In the genomic region with DNA sequence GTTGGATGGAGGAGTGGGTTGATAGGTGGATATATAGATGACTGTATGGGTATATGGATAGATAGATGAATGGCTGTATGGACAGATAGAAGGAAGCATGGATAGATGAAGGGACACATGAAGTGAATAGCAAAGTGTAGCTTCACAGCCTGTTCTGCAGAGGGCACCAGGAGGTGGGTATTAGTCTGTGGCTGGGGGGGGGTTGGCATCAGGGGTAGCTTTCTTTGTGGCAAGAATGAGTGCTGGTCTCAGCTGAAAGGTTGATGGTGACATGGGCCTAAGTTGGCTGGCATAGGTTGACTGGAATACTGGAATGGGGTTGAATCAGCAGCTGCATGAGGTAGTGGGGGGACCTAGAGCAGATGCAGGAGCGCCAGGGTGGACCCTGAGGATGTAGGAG, we compare ENCODE assay signal across 13 mouse cellular contexts. TPM values are rescaled to one million over a fixed set of nuclear protein-coding genes. Genes with fewer than 3 reads are reported as not detected.
DNase-seq lines count a peak whose midpoint lies in the region; ATAC-seq lines count a peak whose summit lies in the region.
"Had no signal": no experiment of that assay in that cellular context is flagged by ENCODE, and none has a peak within 500 bp of the region (broad histone marks: within the 10 kb centered on the region; RNA-seq: fewer than 3 reads in every experiment).

No protein-coding gene starts in this region.

- intact Hi-C loops in left cerebral cortex, postnatal 4 days (cut with DNase I) = loop anchor here (10.0 kb wide), 1 partner anchor 56 kb away; a partner anchor contains a TSS
- intact Hi-C loops in left cerebral cortex, postnatal 10 days (cut with DNase I) = no loop called here

- ATAC-seq in forebrain, embryonic 13.5 days = peak; percentile 0; the same call in 1 of the 2 replicates
- no peak for ATAC-seq in hindbrain, embryonic 16.5 days
- no peak for ATAC-seq in neural tube, embryonic 12.5 days (ENCODE audit: low FRiP score, low read depth)
- no peak for ATAC-seq in megakaryocyte, adult 5-6 weeks (ENCODE audit: poor library complexity, severe bottlenecking)

- peak overlapping the region; percentile 99 for H3K27ac ChIP-seq in forebrain, embryonic 13.5 days
- H3K27ac ChIP-seq in hindbrain, embryonic 16.5 days (ENCODE audit: low read depth, low read length) = peak overlapping the region; percentile 97
- H3K27ac ChIP-seq in neural tube, embryonic 12.5 days = peak overlapping the region; percentile 89; the same call in 1 of the 2 replicates

- WGBS in forebrain, embryonic 13.5 days = 14% methylated on average over 1 of the region's 1 CpGs
- 18% methylated on average over 1 of the region's 1 CpGs for WGBS in hindbrain, embryonic 16.5 days
- 6% methylated on average over 1 of the region's 1 CpGs for WGBS in neural tube, embryonic 12.5 days

- H3K4me1 ChIP-seq in forebrain, embryonic 13.5 days = peaks cover 58% of the 10 kb centered on the region
- H3K4me1 ChIP-seq in hindbrain, embryonic 16.5 days (ENCODE audit: control insufficient read depth, insufficient read depth, low read depth, low read length) = peaks cover 33% of the 10 kb centered on the region
- peaks cover 41% of the 10 kb centered on the region for H3K4me1 ChIP-seq in neural tube, embryonic 12.5 days

- peaks cover 19% of the 10 kb centered on the region for H3K36me3 ChIP-seq in forebrain, embryonic 13.5 days (ENCODE audit: poor library complexity, severe bottlenecking)
- 0 out of 2 replicates have a peak, but pooled peaks cover 6% of the 10 kb centered on the region for H3K36me3 ChIP-seq in hindbrain, embryonic 16.5 days (ENCODE audit: control insufficient read depth, insufficient read depth, low read length)
- peaks cover 16% of the 10 kb centered on the region for H3K36me3 ChIP-seq in neural tube, embryonic 12.5 days

- H3K4me2 ChIP-seq in forebrain, embryonic 13.5 days = peak overlapping the region; percentile 92
- H3K4me2 ChIP-seq in hindbrain, embryonic 16.5 days (ENCODE audit: low read length) = peak overlapping the region; percentile 85
- H3K4me2 ChIP-seq in neural tube, embryonic 12.5 days (replicated peaks) = peak overlapping the region; percentile 88

- peak overlapping the region; percentile 83 for H3K4me3 ChIP-seq in forebrain, embryonic 13.5 days
- H3K4me3 ChIP-seq in hindbrain, embryonic 16.5 days (ENCODE audit: low read length) = peak overlapping the region; percentile 74
- peak overlapping the region; percentile 49; the same call in 1 of the 2 replicates for H3K4me3 ChIP-seq in neural tube, embryonic 12.5 days

- peak overlapping the region; percentile 100 for H3K9ac ChIP-seq in forebrain, embryonic 13.5 days
- peak overlapping the region; percentile 95 for H3K9ac ChIP-seq in hindbrain, embryonic 16.5 days (ENCODE audit: low read depth, low read length)
- peak overlapping the region; percentile 85 for H3K9ac ChIP-seq in neural tube, embryonic 12.5 days

- DNase-seq in left cerebral cortex, postnatal 4 days = peak; percentile 40
- DNase-seq in left cerebral cortex, postnatal 10 days (ENCODE audit: extremely low spot score in 1 of 2, low spot score in 2 of 2) = no peak
- DNase-seq in spleen, postnatal 4 days (ENCODE audit: low spot score in 2 of 2) = no peak
- no peak for DNase-seq in frontal cortex, postnatal 36 days (ENCODE audit: low spot score in 2 of 2)
- DNase-seq: kidney, postnatal 25 days; liver had no signal

- no peaks in the 10 kb centered on the region for H3K27me3 ChIP-seq in forebrain, embryonic 13.5 days
- H3K27me3 ChIP-seq in hindbrain, embryonic 16.5 days (replicated peaks; ENCODE audit: control insufficient read depth, insufficient read depth, low read length) = no peaks in the 10 kb centered on the region
- peaks cover 22% of the 10 kb centered on the region for H3K27me3 ChIP-seq in neural tube, embryonic 12.5 days (replicated peaks)

- no peaks in the 10 kb centered on the region for H3K9me3 ChIP-seq in forebrain, embryonic 13.5 days (replicated peaks)
- H3K9me3 ChIP-seq in hindbrain, embryonic 16.5 days (ENCODE audit: control insufficient read depth, low read length) = no peaks in the 10 kb centered on the region
- no peaks in the 10 kb centered on the region for H3K9me3 ChIP-seq in neural tube, embryonic 12.5 days
- H3K9me3 ChIP-seq: megakaryocyte, embryonic 14.5 days had no signal

RNA-seq across cellular contexts. Expression of a gene that starts 12.4 kb away (rescaled TPM):
- 100 to 1,000 TPM; 357 to 379 TPM for total RNA-seq in left cerebral cortex, postnatal 4 days (2021)
- 100 to 1,000 TPM; 311 to 323 TPM for total RNA-seq in left cerebral cortex, postnatal 10 days (2021)
- 11.6 and 12.6 TPM in 2 replicates for polyA plus RNA-seq in forebrain, embryonic 13.5 days (2015; fragmentation: Nextera tagmentation; extraction: Ambion mirVana)
- 12.4 and 12.6 TPM in 2 replicates for polyA plus RNA-seq in hindbrain, embryonic 16.5 days (2015; fragmentation: Nextera tagmentation; extraction: Ambion mirVana)
- polyA plus RNA-seq in neural tube, embryonic 12.5 days (2016; fragmentation: Nextera tagmentation; extraction: Ambion mirVana) = 10.4 and 12.6 TPM in 2 replicates
- not detected in 2 replicates for total RNA-seq in megakaryocyte, adult 5-6 weeks (2015)
- not detected in 2 replicates for total RNA-seq in megakaryocyte, adult 5-6 weeks (2017)
- total RNA-seq: hematopoietic stem cell, adult 5-6 weeks had no signal

RNA-seq across cellular contexts. Expression of a gene that starts 24.0 kb away (rescaled TPM):
- total RNA-seq in left cerebral cortex, postnatal 4 days (2021) = 10 to 100 TPM; 20.5 to 24.5 TPM
- 10 to 100 TPM; 14.7 to 18.0 TPM for total RNA-seq in left cerebral cortex, postnatal 10 days (2021)
- polyA plus RNA-seq in forebrain, embryonic 13.5 days (2015; fragmentation: Nextera tagmentation; extraction: Ambion mirVana) = 3.8 and 4.0 TPM in 2 replicates
- polyA plus RNA-seq in hindbrain, embryonic 16.5 days (2015; fragmentation: Nextera tagmentation; extraction: Ambion mirVana) = 3.1 and 3.9 TPM in 2 replicates
- polyA plus RNA-seq in neural tube, embryonic 12.5 days (2016; fragmentation: Nextera tagmentation; extraction: Ambion mirVana) = 1.3 and 3.8 TPM in 2 replicates
- total RNA-seq in megakaryocyte, adult 5-6 weeks (2015) = not detected in 2 replicates
- total RNA-seq in megakaryocyte, adult 5-6 weeks (2017) = not detected in 2 replicates
- total RNA-seq: ES-E14; hematopoietic stem cell, adult 5-6 weeks had no signal

RNA-seq across cellular contexts. Expression of a gene that starts 26.6 kb away (rescaled TPM):
- 10 to 100 TPM; 31.9 to 32.6 TPM for total RNA-seq in left cerebral cortex, postnatal 4 days (2021)
- total RNA-seq in left cerebral cortex, postnatal 10 days (2021) = 10 to 100 TPM; 36.3 to 37.4 TPM
- 49.0 and 56.1 TPM in 2 replicates for polyA plus RNA-seq in forebrain, embryonic 13.5 days (2015; fragmentation: Nextera tagmentation; extraction: Ambion mirVana)
- polyA plus RNA-seq in hindbrain, embryonic 16.5 days (2015; fragmentation: Nextera tagmentation; extraction: Ambion mirVana) = 42.5 and 46.2 TPM in 2 replicates
- polyA plus RNA-seq in neural tube, embryonic 12.5 days (2016; fragmentation: Nextera tagmentation; extraction: Ambion mirVana) = 61.5 and 61.7 TPM in 2 replicates
- 18.2 and 20.3 TPM in 2 replicates for total RNA-seq in megakaryocyte, adult 5-6 weeks (2015)
- 12.5 and 14.0 TPM in 2 replicates for total RNA-seq in megakaryocyte, adult 5-6 weeks (2017)

RNA-seq across cellular contexts. Expression of a gene that starts 55.1 kb away (rescaled TPM):
- total RNA-seq in left cerebral cortex, postnatal 4 days (2021) = 100 to 1,000 TPM; 146 to 150 TPM
- 100 to 1,000 TPM; 143 to 144 TPM for total RNA-seq in left cerebral cortex, postnatal 10 days (2021)
- 101 and 106 TPM in 2 replicates for polyA plus RNA-seq in forebrain, embryonic 13.5 days (2015; fragmentation: Nextera tagmentation; extraction: Ambion mirVana)
- 145 and 150 TPM in 2 replicates for polyA plus RNA-seq in hindbrain, embryonic 16.5 days (2015; fragmentation: Nextera tagmentation; extraction: Ambion mirVana)
- polyA plus RNA-seq in neural tube, embryonic 12.5 days (2016; fragmentation: Nextera tagmentation; extraction: Ambion mirVana) = 135 and 136 TPM in 2 replicates
- total RNA-seq in megakaryocyte, adult 5-6 weeks (2015) = 42.4 and 47.4 TPM in 2 replicates
- 23.1 and 27.4 TPM in 2 replicates for total RNA-seq in megakaryocyte, adult 5-6 weeks (2017)

RNA-seq across cellular contexts. Expression of a gene that starts 55.2 kb away (rescaled TPM):
- 10 to 100 TPM; 23.8 to 27.3 TPM for total RNA-seq in left cerebral cortex, postnatal 4 days (2021)
- total RNA-seq in left cerebral cortex, postnatal 10 days (2021) = 10 to 100 TPM; 24.4 to 26.8 TPM
- polyA plus RNA-seq in forebrain, embryonic 13.5 days (2015; fragmentation: Nextera tagmentation; extraction: Ambion mirVana) = 30.1 and 35.0 TPM in 2 replicates
- 20.4 and 23.7 TPM in 2 replicates for polyA plus RNA-seq in hindbrain, embryonic 16.5 days (2015; fragmentation: Nextera tagmentation; extraction: Ambion mirVana)
- polyA plus RNA-seq in neural tube, embryonic 12.5 days (2016; fragmentation: Nextera tagmentation; extraction: Ambion mirVana) = 26.3 and 28.1 TPM in 2 replicates
- total RNA-seq in megakaryocyte, adult 5-6 weeks (2015) = 1.7 and 2.0 TPM in 2 replicates
- 0.12 TPM in 1 of 2 replicates, not detected in the other for total RNA-seq in megakaryocyte, adult 5-6 weeks (2017)
- total RNA-seq: hematopoietic stem cell, adult 5-6 weeks had no signal

Comparison
In these comparisons a context has a peak if more than half of its experiments do, and no peak if none do; other contexts are left out.
1. RNA of a gene that starts 12.4 kb away (total RNA-seq): 357 to 379 TPM in left cerebral cortex, postnatal 4 days and 311 to 323 TPM in left cerebral cortex, postnatal 10 days; not detected in megakaryocyte, adult 5-6 weeks; every median in the first group is over 100 times any median in the second.
2. RNA of a gene that starts 24.0 kb away (total RNA-seq): 20.5 to 24.5 TPM in left cerebral cortex, postnatal 4 days and 14.7 to 18.0 TPM in left cerebral cortex, postnatal 10 days; not detected in megakaryocyte, adult 5-6 weeks; every median in the first group is over 10 times any median in the second.
3. Peak in every context shown above with its lines, with median percentiles within 50 percentile points of each other: H3K27ac ChIP-seq, H3K4me2 ChIP-seq, H3K4me3 ChIP-seq and H3K9ac ChIP-seq.